Mouse (Mus musculus) C2C12 (cell line): ENCODE measurements around the gene Cdc16. TPM values are rescaled to one million over a fixed set of nuclear protein-coding genes. Genes with fewer than 3 reads are reported as not detected.

Source experiments
- H3K27me3 ChIP-seq: one replicate; pipeline ENCODE4 v1.6.1; 2011; ENCODE audit not compliant: control insufficient read depth, insufficient read depth, insufficient read length
- H3K36me3 ChIP-seq: one replicate; pipeline ENCODE4 v1.6.1; 2011; ENCODE audit not compliant: control insufficient read depth, insufficient read depth
- H3K4me3 ChIP-seq: one replicate; pipeline ENCODE4 v1.5.1; 2011; ENCODE audit warnings: mild to moderate bottlenecking, control low read depth; ENCODE audit not compliant: poor library complexity, insufficient read depth, severe bottlenecking
- H3K79me2 ChIP-seq: one replicate; pipeline ENCODE4 v1.6.1; 2011; ENCODE audit not compliant: control insufficient read depth, insufficient read depth
- H3K79me3 ChIP-seq: one replicate; pipeline ENCODE4 v1.6.1; 2011; ENCODE audit warnings: low read depth, control low read depth
- H3ac ChIP-seq: one replicate; pipeline ENCODE3; 2011; ENCODE audit warnings: low read depth; ENCODE audit not compliant: control insufficient read depth, insufficient read length
- CEBPB ChIP-seq: IDR thresholded peaks from one replicate; pipeline ENCODE4 v1.6.1; 2011; ENCODE audit warnings: low read depth, mild to moderate bottlenecking, control low read depth, moderate library complexity
- CTCF ChIP-seq: IDR thresholded peaks from one replicate; pipeline ENCODE4 v1.5.1; 2011; ENCODE audit not compliant: control insufficient read depth, insufficient read depth, insufficient read length
- FOSL1 ChIP-seq: IDR thresholded peaks from one replicate; pipeline ENCODE4 v1.8.0; 2011; ENCODE audit warnings: mild to moderate bottlenecking, low read length; ENCODE audit not compliant: poor library complexity, insufficient read depth, severe bottlenecking
- MAX ChIP-seq: IDR thresholded peaks from one replicate; pipeline ENCODE4 v1.6.1; 2011; ENCODE audit warnings: mild to moderate bottlenecking, control low read depth
- MYOD1 ChIP-seq: IDR thresholded peaks from one replicate; pipeline ENCODE4 v1.6.1; 2011; ENCODE audit warnings: low read depth; ENCODE audit not compliant: control insufficient read depth, insufficient read length
- MYOG ChIP-seq: IDR thresholded peaks from one replicate; pipeline ENCODE4 v1.6.1; 2011; ENCODE audit not compliant: control insufficient read depth, insufficient read length; ENCODE audit errors: extremely low read depth
- USF1 ChIP-seq: IDR thresholded peaks from one replicate; pipeline ENCODE4 v1.6.1; 2011; ENCODE audit warnings: low read depth, mild to moderate bottlenecking, control low read depth, moderate library complexity
- long read RNA-seq, 2 experiments: library from polyadenylated mRNA; unstranded; transcript quantifications; one replicate each; pipeline ENCODE4 v2.0.0; 2019 to 2020
- polyA plus RNA-seq: library from polyadenylated mRNA; unstranded; fragments of >200 nt; fragmentation: generic; extraction: Trizol; gene quantifications from one replicate; pipeline ENCODE4 v1.2.1, GENCODE M21; 2012; ENCODE audit warnings: missing spikeins

Gene Cdc16
- polyA plus RNA-seq = 64.0 TPM
- long read RNA-seq, experiment 1, transcript Cdc16-201 (18 exons, 2,301 nt) = major isoform, 100 of 118 reads
- long read RNA-seq, experiment 1, partial matches to known transcripts = 3 of 118 reads
- long read RNA-seq, experiment 1, other reads (novel, unspliced or antisense) = 14 of 118 reads
- long read RNA-seq, experiment 2, transcript Cdc16-201 (18 exons, 2,301 nt) = major isoform, 676 of 766 reads
- long read RNA-seq, experiment 2, partial matches to known transcripts = 14 of 766 reads
- long read RNA-seq, experiment 2, other reads (novel, unspliced or antisense) = 76 of 766 reads

DNA sequence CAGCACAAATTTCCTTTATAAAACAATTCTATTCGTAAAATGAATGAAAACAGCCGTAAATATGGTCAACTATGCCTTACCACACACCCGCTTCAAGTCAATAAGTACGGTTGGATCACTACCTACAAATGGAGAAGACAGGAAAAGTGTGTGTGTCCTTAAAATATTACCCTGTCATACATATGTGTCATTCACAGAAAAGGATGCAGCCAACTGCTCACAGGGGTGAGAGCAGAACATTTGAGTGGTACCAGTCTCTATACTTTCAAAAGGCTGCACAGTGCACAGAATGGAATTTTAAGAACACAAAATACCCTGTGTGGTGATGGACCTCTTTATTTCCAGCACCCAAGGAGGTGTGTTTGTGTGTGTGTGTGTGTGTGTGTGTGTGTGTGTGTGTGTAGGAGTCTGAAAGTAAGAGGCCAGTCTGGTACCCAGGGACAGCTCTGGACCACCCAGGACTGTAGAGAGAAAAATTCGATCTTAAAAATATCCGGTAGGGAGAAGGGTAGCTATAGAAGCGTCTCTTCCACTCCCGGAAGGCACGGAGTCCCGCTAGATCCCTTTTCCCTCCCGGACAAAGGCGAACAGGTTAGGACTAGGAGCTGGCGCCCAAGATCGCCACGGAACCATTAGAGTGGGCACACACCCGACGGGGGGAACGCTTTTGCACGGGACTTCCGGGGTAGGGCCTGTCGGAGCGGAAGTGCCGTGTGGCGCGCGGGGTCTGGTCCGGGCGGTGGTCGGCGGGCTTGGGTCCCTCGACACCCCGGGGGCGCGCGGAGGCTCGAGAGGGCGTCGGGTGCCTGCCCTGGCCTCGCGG is at the start of gene Cdc16:
Gene Cdc16 (plus strand): TSS at position 695 of the 823 bp plus-strand sequence.
- TF ChIP-seq MYOD1 (no peak), MAX (no peak)
- H3K4me3 ChIP-seq = peak within 1 kb of the TSS; percentile 87
- peaks cover 31% of the 10 kb centered on the region for H3K79me3 ChIP-seq
- peak within 1 kb of the TSS; percentile 77 for H3ac ChIP-seq
- H3K36me3 ChIP-seq = peaks cover 24% of the 10 kb centered on the region
- no peaks in the 10 kb centered on the region for H3K27me3 ChIP-seq
- peaks cover 43% of the 10 kb centered on the region for H3K79me2 ChIP-seq

DNA sequence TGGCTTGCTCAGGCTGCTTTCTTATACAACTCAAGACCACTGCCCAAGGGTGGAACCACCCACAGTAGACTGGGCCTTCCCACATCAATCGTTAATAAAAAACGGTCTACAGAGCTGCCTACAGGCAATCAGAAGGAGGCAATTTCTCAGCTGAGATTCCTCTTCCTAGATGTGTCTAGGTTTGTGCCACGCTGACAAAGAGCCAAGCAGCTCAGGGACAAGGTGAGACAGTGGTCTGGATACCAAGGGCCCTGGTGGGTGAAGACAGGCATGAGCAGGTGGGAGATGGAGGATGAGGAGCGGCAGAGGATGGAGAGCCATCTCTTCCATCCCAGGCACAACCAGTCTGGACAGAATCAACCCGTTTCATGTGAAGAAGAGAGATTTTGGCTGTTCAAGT is 49.0 kb upstream of the Cdc16 start:
- Histone ChIP-seq H3ac (no peak overlapping the region), H3K27me3 (no peaks in the 10 kb centered on the region), H3K36me3 (no peaks in the 10 kb centered on the region), H3K79me3 (no peaks in the 10 kb centered on the region), H3K4me3 (no peak overlapping the region), H3K79me2 (no peaks in the 10 kb centered on the region)
- no peak for TF ChIP-seq MAX
- no peak for TF ChIP-seq CEBPB
- no peak for TF ChIP-seq CTCF
- TF ChIP-seq MYOD1 = no peak
- TF ChIP-seq FOSL1 = no peak
- TF ChIP-seq MYOG = no peak
- no peak for TF ChIP-seq USF1

DNA sequence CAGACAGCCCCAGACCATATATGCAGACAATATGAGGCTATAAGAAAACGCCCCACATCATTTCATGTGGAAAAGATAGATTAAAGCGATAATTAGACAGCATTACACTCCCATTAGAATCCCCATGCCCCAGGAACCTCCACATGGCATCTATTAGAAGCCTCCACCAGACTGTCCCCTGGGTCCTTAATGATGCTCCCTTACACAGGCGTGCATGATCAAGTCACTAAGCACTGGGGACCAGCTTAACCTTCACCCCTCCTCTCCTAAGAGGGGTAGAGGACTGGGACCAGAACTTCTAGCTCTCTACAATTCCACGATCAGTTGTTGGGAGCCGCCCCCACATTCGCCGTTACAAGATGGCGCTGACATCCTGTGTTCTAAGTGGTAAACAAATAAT is 38.5 kb upstream of the Cdc16 start:
- Histone ChIP-seq H3K36me3 (no peaks in the 10 kb centered on the region), H3ac (no peak overlapping the region), H3K27me3 (no peaks in the 10 kb centered on the region), H3K4me3 (no peak overlapping the region), H3K79me2 (no peaks in the 10 kb centered on the region), H3K79me3 (no peaks in the 10 kb centered on the region)
- TF ChIP-seq CEBPB = no peak
- TF ChIP-seq MYOG = no peak
- no peak for TF ChIP-seq USF1
- TF ChIP-seq CTCF = no peak
- no peak for TF ChIP-seq MAX
- no peak for TF ChIP-seq MYOD1
- no peak for TF ChIP-seq FOSL1

DNA sequence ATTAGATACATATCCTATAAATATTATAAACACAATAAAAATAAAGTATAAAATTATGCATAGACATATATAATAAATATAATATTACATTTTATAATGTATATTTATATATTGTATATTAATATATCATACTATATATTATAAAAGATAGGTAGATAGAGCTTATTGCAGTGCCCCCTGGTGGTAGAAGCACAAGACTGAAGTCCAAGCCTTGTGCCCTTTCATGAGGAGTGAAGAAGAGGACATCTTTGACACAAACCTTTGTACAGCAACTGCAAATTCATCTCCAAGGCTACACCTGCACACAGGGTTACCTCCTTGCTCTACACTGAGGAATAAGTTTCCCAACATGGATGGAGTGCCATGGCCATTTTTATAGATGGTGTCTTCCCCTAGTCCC is 31.8 kb upstream of the Cdc16 start:
- H3K79me2 ChIP-seq = no peaks in the 10 kb centered on the region
- no peak overlapping the region for H3K4me3 ChIP-seq
- no peaks in the 10 kb centered on the region for H3K79me3 ChIP-seq
- TF ChIP-seq USF1 (no peak), MYOG (no peak), MYOD1 (no peak), CEBPB (no peak), MAX (no peak), FOSL1 (no peak), CTCF (no peak)
- no peaks in the 10 kb centered on the region for H3K27me3 ChIP-seq
- no peak overlapping the region for H3ac ChIP-seq
- H3K36me3 ChIP-seq = no peaks in the 10 kb centered on the region

DNA sequence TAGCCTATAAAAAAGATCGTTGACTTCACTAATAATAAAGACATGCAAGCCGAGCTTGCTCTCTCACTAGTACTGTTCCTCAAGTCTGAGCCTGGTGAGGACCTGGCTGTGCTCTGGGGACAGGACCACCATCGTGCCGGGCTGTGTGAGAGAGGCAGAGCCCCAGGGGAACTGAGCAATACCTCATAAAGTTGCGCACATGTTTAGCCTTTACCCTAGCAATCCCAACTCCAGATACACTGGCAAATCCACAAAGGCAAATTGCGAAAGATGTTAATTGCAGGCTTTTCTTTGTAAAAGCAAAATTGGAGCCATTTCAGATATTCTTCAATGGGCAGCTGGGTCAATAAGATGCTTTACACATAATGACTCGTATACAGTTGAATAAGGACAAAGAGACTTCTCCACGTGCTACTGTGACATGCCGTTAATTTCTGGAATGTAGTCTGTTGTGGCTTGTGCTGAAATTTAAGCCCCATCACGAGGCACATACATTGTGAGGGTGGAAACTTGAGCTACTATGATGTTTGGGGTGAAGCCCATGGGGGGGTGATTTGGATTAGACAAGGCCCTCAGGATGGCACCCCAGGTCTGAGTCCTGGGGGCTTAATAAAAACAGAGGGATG is 29.9 kb upstream of the Cdc16 start:
- H3K79me2 ChIP-seq = no peaks in the 10 kb centered on the region
- no peaks in the 10 kb centered on the region for H3K36me3 ChIP-seq
- no peaks in the 10 kb centered on the region for H3K27me3 ChIP-seq
- peak; percentile 44 for TF ChIP-seq USF1
- TF ChIP-seq MAX = peak; percentile 89
- TF ChIP-seq MYOG = no peak
- TF ChIP-seq MYOD1 = no peak
- TF ChIP-seq CEBPB = peak; percentile 91
- TF ChIP-seq CTCF = no peak
- TF ChIP-seq FOSL1 = no peak
- H3K4me3 ChIP-seq = no peak overlapping the region
- no peaks in the 10 kb centered on the region for H3K79me3 ChIP-seq
- no peak overlapping the region for H3ac ChIP-seq
